Mouse (Mus musculus) heart, adult 2 months (tissue): ENCODE measurements around the gene Taf8.

Experiments used
- CTCF ChIP-seq: fragments of 200-600 bp; IDR thresholded peaks from 2 replicates; pipeline ENCODE4 v1.8.1; 2022; ENCODE audit warnings: antibody characterized with exemption, mild to moderate bottlenecking, moderate library complexity
- POLR2A ChIP-seq: fragments of 200-500 bp; IDR thresholded peaks from 2 replicates; pipeline ENCODE4 v1.6.1; 2011; ENCODE audit warnings: mild to moderate bottlenecking, low read depth, low read length, control low read depth; ENCODE audit not compliant: insufficient read depth

DNA sequence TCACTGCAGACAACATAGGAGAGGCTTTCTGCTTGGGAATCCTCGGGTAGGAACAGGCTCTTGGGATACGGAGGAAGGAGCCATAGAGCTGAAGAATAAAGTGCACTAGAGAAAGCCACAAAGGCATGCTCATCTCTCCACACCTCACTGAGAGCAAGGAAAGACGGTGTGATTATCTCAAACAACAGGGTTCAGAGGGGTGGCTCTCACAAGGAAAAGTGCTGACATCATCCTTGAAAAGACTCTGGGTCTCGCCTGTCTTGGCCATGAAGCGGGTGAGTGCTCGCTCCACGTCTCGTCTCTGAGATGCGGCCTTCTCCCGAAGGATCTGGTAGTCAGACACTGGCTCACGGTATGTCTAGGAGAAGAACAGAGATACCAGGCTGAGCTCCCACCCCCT is 8.0 kb downstream of the Taf8 start:
- no peak for TF ChIP-seq CTCF
- TF ChIP-seq POLR2A: no peak
